Mouse (Mus musculus) ES-E14 (cell line): ENCODE results near the gene Pax5. TPM values are rescaled to one million over a fixed set of nuclear protein-coding genes. Genes with fewer than 3 reads are reported as not detected.

Experiments
- DNase-seq: peaks from one replicate; pipeline ENCODE4 v3.0.0-alpha.2; 2013; ENCODE audit warnings: low read depth, low spot score
- H3K27ac ChIP-seq: 2 replicates; pipeline ENCODE4 v1.5.1; 2012; ENCODE audit warnings: low read depth, mild to moderate bottlenecking, low read length, moderate library complexity, mixed read lengths; ENCODE audit not compliant: poor library complexity, insufficient read depth, severe bottlenecking
- H3K36me3 ChIP-seq: 2 replicates; pipeline ENCODE4 v1.6.1; 2012; ENCODE audit warnings: mild to moderate bottlenecking, low read length, moderate library complexity, mixed read lengths; ENCODE audit not compliant: control insufficient read depth, poor library complexity, insufficient read depth, severe bottlenecking
- H3K4me1 ChIP-seq, 2 experiments: fragments of 150-350 bp in 1 of 2; sonication (generic) in 1 of 2; 2 replicates each; pipeline ENCODE4 v1.6.1; 2012; ENCODE audit warnings: low read length in 2 of 2, mild to moderate bottlenecking in 1 of 2, mixed read lengths in 1 of 2; ENCODE audit not compliant: control insufficient read depth in 2 of 2, insufficient read depth in 2 of 2, poor library complexity in 1 of 2
- H3K4me3 ChIP-seq, 2 experiments: fragments of 150-350 bp in 1 of 2; sonication (generic) in 1 of 2; 2 replicates each; pipeline ENCODE4 v1.5.1; 2012; ENCODE audit warnings: low read length in 2 of 2, low read depth in 1 of 2, mild to moderate bottlenecking in 1 of 2, mixed read lengths in 1 of 2; ENCODE audit not compliant: insufficient read depth in 1 of 2, poor library complexity in 1 of 2, severe bottlenecking in 1 of 2
- H3K9ac ChIP-seq: 2 replicates; pipeline ENCODE4 v1.6.1; 2012; ENCODE audit warnings: low read depth, mild to moderate bottlenecking, low read length, mixed read lengths; ENCODE audit not compliant: poor library complexity, insufficient read depth, severe bottlenecking
- H3K9me3 ChIP-seq: fragments of 150-350 bp; sonication (generic); 2 replicates; pipeline ENCODE4 v1.6.1; 2012; ENCODE audit warnings: low read depth, mild to moderate bottlenecking, low read length; ENCODE audit not compliant: control insufficient read depth, insufficient read depth
- CHD2 ChIP-seq: IDR thresholded peaks from 2 replicates; pipeline ENCODE4 v1.6.1; 2014; ENCODE audit warnings: mild to moderate bottlenecking, low read depth, low read length, inconsistent platforms
- HCFC1 ChIP-seq: IDR thresholded peaks from 2 replicates; pipeline ENCODE4 v1.6.1; 2012; ENCODE audit warnings: low read length, inconsistent platforms, borderline replicate concordance; ENCODE audit not compliant: insufficient read depth
- MAFK ChIP-seq: IDR thresholded peaks from 2 replicates; pipeline ENCODE4 v1.6.1; 2014; ENCODE audit warnings: mild to moderate bottlenecking, low read depth, low read length, inconsistent platforms; ENCODE audit not compliant: insufficient read depth
- ZC3H11A ChIP-seq: IDR thresholded peaks from 2 replicates; pipeline ENCODE4 v1.6.1; 2012; ENCODE audit warnings: low read depth, mild to moderate bottlenecking, inconsistent platforms, low read length, borderline replicate concordance
- ZNF384 ChIP-seq: IDR thresholded peaks from 2 replicates; pipeline ENCODE4 v1.6.1; 2012; ENCODE audit warnings: low read depth, low read length, inconsistent platforms
- in situ Hi-C, 2 experiments: fragments of 600-800 bp; cut with MboI; formaldehyde crosslinking; loops; one replicate each; pipeline ENCODE4 v1.15.1; 2025; ENCODE audit warnings: low sequenced_read_pairs in 2 of 2, inconsistent platforms in 1 of 2; ENCODE audit not compliant: unreplicated experiment in 2 of 2
- total RNA-seq: library from RNA; depleted of rRNA; stranded (reverse); fragments of 300-350 nt; gene quantifications from 2 replicates; pipeline ENCODE4 v1.2.3, GENCODE M21; 2012

The Pax5 gene
- total RNA-seq, 1 experiment = 0.13 TPM

GRCm38 (mm10) chr4:44708311-44708710 lies 2.0 kb downstream of the Pax5 start:
- in situ Hi-C loops = no loop called here
- no peak overlapping the region for H3K4me3 ChIP-seq
- no peaks in the 10 kb centered on the region for H3K36me3 ChIP-seq
- H3K4me1 ChIP-seq = no peaks in the 10 kb centered on the region
- no peak overlapping the region for H3K9ac ChIP-seq
- TF ChIP-seq ZNF384 = no peak
- TF ChIP-seq HCFC1 = no peak
- no peak for TF ChIP-seq MAFK
- TF ChIP-seq CHD2 = no peak
- no peak for TF ChIP-seq ZC3H11A
- no peak for DNase-seq
- H3K27ac ChIP-seq = no peak overlapping the region
- H3K9me3 ChIP-seq = no peaks in the 10 kb centered on the region

- Histone ChIP-seq H3K9me3 (no peaks in the 10 kb centered on the region), H3K4me3 (no peak overlapping the region), H3K4me1 (no peaks in the 10 kb centered on the region), H3K9ac (no peak overlapping the region), H3K27ac (no peak overlapping the region), H3K36me3 (no peaks in the 10 kb centered on the region)
- no peak for TF ChIP-seq ZC3H11A
- TF ChIP-seq ZNF384 = no peak
- TF ChIP-seq HCFC1 = no peak
- TF ChIP-seq CHD2 = no peak
- no peak for TF ChIP-seq MAFK
- no peak for DNase-seq
- in situ Hi-C loops = no loop called here
Measured at GRCm38 (mm10) chr4:44706865-44707264, 3.4 kb downstream of the Pax5 start.

GRCm38 (mm10) chr4:44705967-44706366 lies 4.3 kb downstream of the Pax5 start:
- Histone ChIP-seq H3K9me3 (no peaks in the 10 kb centered on the region), H3K36me3 (no peaks in the 10 kb centered on the region), H3K27ac (no peak overlapping the region), H3K9ac (no peak overlapping the region), H3K4me1 (no peaks in the 10 kb centered on the region; a peak in 1 of 4 replicates), H3K4me3 (no peak overlapping the region)
- no peak for TF ChIP-seq HCFC1
- TF ChIP-seq ZC3H11A = no peak
- TF ChIP-seq ZNF384 = no peak
- no peak for TF ChIP-seq CHD2
- no peak for TF ChIP-seq MAFK
- DNase-seq = no peak
- in situ Hi-C loops = no loop called here

- in situ Hi-C loops = no loop called here
- Histone ChIP-seq H3K9me3 (no peaks in the 10 kb centered on the region), H3K27ac (no peak overlapping the region), H3K36me3 (no peaks in the 10 kb centered on the region), H3K4me3 (no peak overlapping the region), H3K4me1 (no peaks in the 10 kb centered on the region; a peak in 1 of 4 replicates), H3K9ac (no peak overlapping the region)
- no peak for DNase-seq
- TF ChIP-seq HCFC1 = no peak
Measured at GRCm38 (mm10) chr4:44705151-44705550, 5.1 kb downstream of the Pax5 start.

- Histone ChIP-seq H3K9me3 (no peaks in the 10 kb centered on the region), H3K27ac (no peak overlapping the region), H3K36me3 (no peaks in the 10 kb centered on the region), H3K4me3 (peak overlapping the region; percentile 65), H3K4me1 (no peaks in the 10 kb centered on the region; a peak in 1 of 4 replicates), H3K9ac (no peak overlapping the region)
- TF ChIP-seq ZC3H11A (no peak), CHD2 (peak; percentile 66), ZNF384 (no peak), MAFK (no peak)
- DNase-seq = peak; percentile 90
- in situ Hi-C loops = no loop called here
Measured at GRCm38 (mm10) chr4:44704369-44704745, 5.9 kb downstream of the Pax5 start.
